Mouse (Mus musculus): ENCODE measurements around the gene Alg2. TPM values are rescaled to one million over a fixed set of nuclear protein-coding genes. Genes with fewer than 3 reads are reported as not detected.

Gene Alg2
- polyA plus RNA-seq, 1 experiment from 2014 or later: 57.0 TPM

DNA sequence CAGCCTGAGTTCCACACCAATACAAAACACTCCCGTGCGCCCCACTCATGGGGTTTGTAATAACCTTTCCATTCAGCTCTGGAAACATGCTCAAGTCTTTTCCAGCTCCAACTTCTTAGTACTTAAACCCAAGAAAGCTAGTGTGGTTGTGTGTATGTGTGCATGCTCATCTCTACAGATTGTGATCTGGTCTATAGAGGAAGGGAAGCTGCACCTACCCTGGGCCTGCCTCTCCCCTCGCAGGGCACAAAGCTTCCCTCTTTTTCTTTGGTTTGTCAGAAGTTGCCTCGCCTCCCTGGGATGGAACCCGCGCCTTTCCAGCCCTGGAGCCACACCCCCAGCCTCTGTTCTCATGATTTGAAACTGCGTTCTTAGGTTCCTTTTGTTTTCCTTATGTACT lies 53.9 kb downstream of the Alg2 start:
- DNase-seq (ENCODE audit: low spot score): no peak
- Histone ChIP-seq H3K27ac (no peak overlapping the region), H3K4me3 (no peak overlapping the region), H3K27me3 (ENCODE audit: insufficient read depth, poor library complexity, severe bottlenecking) (no peaks in the 10 kb centered on the region), H3K36me3 (peaks cover 4% of the 10 kb centered on the region; the same call in 1 of the 2 replicates), H3K4me1 (peaks cover 27% of the 10 kb centered on the region), H3K9me3 (no peaks in the 10 kb centered on the region)
- 38% methylated on average over 7 of the region's 7 CpGs for WGBS

DNA sequence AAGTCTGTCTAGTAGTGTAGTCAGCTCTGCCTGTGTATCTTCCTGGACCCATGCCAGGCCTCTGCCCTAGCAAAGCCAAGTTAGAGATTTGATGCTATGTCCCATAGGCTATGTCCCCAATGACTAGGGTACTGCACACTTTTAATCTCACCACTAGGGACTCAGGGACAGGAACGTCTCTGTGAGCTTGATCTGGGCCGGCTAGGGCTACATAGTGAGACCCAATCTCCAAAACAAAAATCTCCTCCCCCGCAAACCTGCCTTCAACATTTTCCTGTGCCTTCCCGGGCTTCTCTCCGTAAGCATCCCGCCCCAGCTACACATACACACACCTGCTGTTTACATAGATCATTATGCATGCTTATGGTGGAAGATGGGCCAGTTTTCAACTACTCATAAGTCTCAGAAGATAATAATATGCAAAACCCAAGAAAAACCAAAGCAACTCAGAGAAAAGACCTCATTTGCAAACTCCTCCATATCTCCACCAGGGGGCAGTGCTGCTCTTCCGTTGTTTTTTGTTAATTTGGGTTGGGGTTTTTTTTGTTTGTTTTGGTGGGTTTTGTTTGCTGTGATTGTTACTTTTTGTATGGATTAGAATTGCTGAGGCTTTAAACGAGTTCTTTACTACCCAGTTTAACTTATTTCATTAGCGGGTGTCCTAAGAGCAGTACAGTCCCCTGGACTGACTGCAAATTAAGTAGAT lies 54.7 kb downstream of the Alg2 start:
- Histone ChIP-seq H3K27me3 (ENCODE audit: insufficient read depth, poor library complexity, severe bottlenecking) (no peaks in the 10 kb centered on the region), H3K36me3 (peaks cover 4% of the 10 kb centered on the region; the same call in 1 of the 2 replicates), H3K9me3 (no peaks in the 10 kb centered on the region), H3K4me1 (peaks cover 19% of the 10 kb centered on the region), H3K4me3 (no peak overlapping the region), H3K27ac (no peak overlapping the region)
- 27% methylated on average over 9 of the region's 9 CpGs for WGBS
- DNase-seq (ENCODE audit: low spot score): no peak

DNA sequence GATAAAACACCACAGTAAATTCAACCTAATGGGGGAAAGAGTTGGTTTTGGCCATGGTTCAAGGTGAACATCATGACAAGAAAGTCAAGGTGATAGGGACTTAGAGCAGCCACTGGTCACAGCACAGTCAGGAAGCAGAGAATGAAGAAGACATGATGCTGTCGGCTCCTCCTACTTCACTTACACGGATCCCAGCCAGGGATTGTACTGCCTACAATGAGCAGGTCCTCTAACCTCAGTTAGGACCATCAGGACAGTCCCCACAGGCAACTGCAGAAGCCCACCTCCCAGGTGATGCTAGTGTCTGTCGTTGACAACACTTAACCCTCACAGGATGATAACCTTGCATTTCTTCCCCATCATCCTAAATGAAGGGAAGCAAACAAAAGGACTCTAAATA lies 56.3 kb downstream of the Alg2 start:
- 61% methylated on average over 3 of the region's 3 CpGs for WGBS
- H3K9me3 ChIP-seq: no peaks in the 10 kb centered on the region
- H3K4me1 ChIP-seq: peaks cover 10% of the 10 kb centered on the region
- peaks cover 7% of the 10 kb centered on the region; the same call in 1 of the 2 replicates for H3K36me3 ChIP-seq
- H3K27me3 ChIP-seq (ENCODE audit: insufficient read depth, poor library complexity, severe bottlenecking): no peaks in the 10 kb centered on the region
- no peak overlapping the region for H3K4me3 ChIP-seq
- H3K27ac ChIP-seq: no peak overlapping the region
- DNase-seq (ENCODE audit: low spot score): no peak

Other genes with a start within 250 kb of the Alg2 start
- 47.9 and 51.9 TPM in 2 replicates for gene Tgfbr1, start 121.1 kb downstream of the Alg2 start, polyA plus RNA-seq (2016; fragmentation: Nextera tagmentation; extraction: Ambion mirVana)
- 205 and 295 TPM in 2 replicates for gene Sec61b, start 325 bp upstream of the Alg2 start, polyA plus RNA-seq (2016; fragmentation: Nextera tagmentation; extraction: Ambion mirVana)